In the genomic region with DNA sequence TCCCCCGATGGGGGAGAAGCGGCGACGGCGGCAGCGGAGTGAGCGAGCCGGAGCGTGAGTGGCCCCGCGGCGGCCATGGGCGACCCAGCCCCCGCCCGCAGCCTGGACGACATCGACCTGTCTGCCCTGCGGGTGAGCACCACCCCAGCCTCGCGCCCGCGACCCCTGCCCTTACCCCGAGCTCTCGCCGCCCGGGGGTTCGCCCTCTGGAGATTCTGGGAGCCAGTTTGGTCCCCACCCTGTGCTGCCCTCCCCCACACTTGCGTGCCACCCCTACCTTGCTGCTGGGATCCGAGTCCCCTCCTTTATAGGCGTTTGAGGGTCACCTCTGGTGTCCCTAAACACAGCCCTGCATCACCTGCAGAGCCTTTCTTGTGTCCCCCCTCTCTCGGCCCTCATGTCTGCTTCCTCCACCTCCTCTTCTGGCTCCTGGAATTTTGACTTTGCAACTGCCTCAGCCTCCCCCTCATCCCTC, we compare ENCODE assay signal across 7 mouse cellular contexts. TPM values are rescaled to one million over a fixed set of nuclear protein-coding genes. Genes with fewer than 3 reads are reported as not detected.
DNase-seq lines count a peak whose midpoint lies in the region; ATAC-seq and TF ChIP-seq lines count a peak whose summit lies in the region.

No protein-coding gene starts in this region.

- TF ChIP-seq CTCF in olfactory bulb, adult 2 months (IDR thresholded peaks at IDR 0.05; ENCODE audit: insufficient read depth, low read depth, low read length), result no peak

- peak; percentile 29 for ATAC-seq in lung, embryonic 16.5 days (ENCODE audit: low read depth)
- ATAC-seq in limb, embryonic 12.5 days (ENCODE audit: insufficient number of reproducible peaks, insufficient read depth, low FRiP score, low TSS enrichment, low read depth), result peak; percentile 52

- H3K27me3 ChIP-seq in lung, embryonic 16.5 days (ENCODE audit: control insufficient read depth, insufficient read depth, low read depth, low read length), result no peaks in the 10 kb centered on the region
- H3K27me3 ChIP-seq in erythroblast, embryonic 14.5 days (ENCODE audit: control insufficient read depth), result no peaks in the 10 kb centered on the region
- H3K27me3 ChIP-seq in limb, embryonic 12.5 days, result no peaks in the 10 kb centered on the region

- peak overlapping the region; percentile 79 for H3K4me3 ChIP-seq in lung, embryonic 16.5 days (ENCODE audit: low read length)
- H3K4me3 ChIP-seq in erythroblast, embryonic 14.5 days (replicated peaks), result peak overlapping the region; percentile 85
- peak overlapping the region; percentile 83 for H3K4me3 ChIP-seq in limb, embryonic 12.5 days (replicated peaks)
- H3K4me3 ChIP-seq in olfactory bulb, adult 2 months (ENCODE audit: insufficient read depth, low read depth, low read length), result peak overlapping the region; percentile 78

- H3K36me3 ChIP-seq in lung, embryonic 16.5 days (ENCODE audit: control insufficient read depth, insufficient read depth, low read length), result no peaks in the 10 kb centered on the region
- peaks cover 9% of the 10 kb centered on the region for H3K36me3 ChIP-seq in erythroblast, embryonic 14.5 days (ENCODE audit: control insufficient read depth)
- H3K36me3 ChIP-seq in limb, embryonic 12.5 days, result peaks cover 4% of the 10 kb centered on the region; the same call in 1 of the 2 replicates

- DNase-seq in lung, adult 18-20 months, result no peak
- no peak for DNase-seq in gastrocnemius, adult 8-10 months (ENCODE audit: low spot score in 2 of 2)
- DNase-seq in cerebellum, adult 11 months, result no peak

- peak overlapping the region; percentile 79 for H3K4me2 ChIP-seq in lung, embryonic 16.5 days (ENCODE audit: low read depth, low read length)
- H3K4me2 ChIP-seq in limb, embryonic 12.5 days, result peak overlapping the region; percentile 85

- H3K9me3 ChIP-seq in lung, embryonic 16.5 days (ENCODE audit: control insufficient read depth, low read length), result no peaks in the 10 kb centered on the region
- H3K9me3 ChIP-seq in erythroblast, embryonic 14.5 days (ENCODE audit: control insufficient read depth, low read length), result no peaks in the 10 kb centered on the region
- no peaks in the 10 kb centered on the region for H3K9me3 ChIP-seq in limb, embryonic 12.5 days

- WGBS in lung, embryonic 16.5 days, result under 1% methylated on average over 13 of the region's 31 CpGs
- WGBS in limb, embryonic 12.5 days, result 1% methylated on average over 27 of the region's 31 CpGs
- under 1% methylated on average over 31 of the region's 31 CpGs for WGBS in olfactory bulb, adult 2 months

- H3K4me1 ChIP-seq in lung, embryonic 16.5 days (replicated peaks; ENCODE audit: control insufficient read depth, insufficient read depth, low read length), result peaks cover 21% of the 10 kb centered on the region
- peaks cover 42% of the 10 kb centered on the region for H3K4me1 ChIP-seq in erythroblast, embryonic 14.5 days (ENCODE audit: control insufficient read depth)
- peaks cover 43% of the 10 kb centered on the region for H3K4me1 ChIP-seq in limb, embryonic 12.5 days (replicated peaks)
- H3K4me1 ChIP-seq in olfactory bulb, adult 2 months (ENCODE audit: control insufficient read depth, insufficient read depth, low read length), result peaks cover 9% of the 10 kb centered on the region

- peak overlapping the region; percentile 82 for H3K9ac ChIP-seq in lung, embryonic 16.5 days (ENCODE audit: low read length)
- peak overlapping the region; percentile 84 for H3K9ac ChIP-seq in limb, embryonic 12.5 days (replicated peaks)

- H3K27ac ChIP-seq in lung, embryonic 16.5 days (ENCODE audit: low read length), result peak overlapping the region; percentile 75
- H3K27ac ChIP-seq in limb, embryonic 12.5 days, result peak overlapping the region; percentile 93
- H3K27ac ChIP-seq in olfactory bulb, adult 2 months (ENCODE audit: insufficient read depth, low read depth, low read length), result peak overlapping the region; percentile 63

- TF ChIP-seq POLR2A in olfactory bulb, adult 2 months (IDR thresholded peaks at IDR 0.05; ENCODE audit: insufficient read depth, low read depth, low read length), result no peak

RNA-seq across cellular contexts. Expression of a gene that starts 0.4 kb away (rescaled TPM):
- polyA plus RNA-seq in lung, embryonic 16.5 days (2015; fragmentation: Nextera tagmentation; extraction: Ambion mirVana), result 10.3 and 10.5 TPM in 2 replicates
- polyA plus RNA-seq in erythroblast, embryonic 14.5 days (2012), result 1.1 and 1.2 TPM in 2 replicates
- 17.6 and 18.4 TPM in 2 replicates for polyA plus RNA-seq in limb, embryonic 12.5 days (2016; fragmentation: Nextera tagmentation; extraction: Ambion mirVana)
- polyA plus RNA-seq in olfactory bulb, adult 2 months (2012; ENCODE audit: insufficient read depth, insufficient read length, low replicate concordance, missing spikeins), result 190 TPM in 1 of 2 replicates, not detected in the other
- total RNA-seq in gastrocnemius, adult 8-10 months (2022), result 10 to 100 TPM; 32.5 to 38.7 (median 33.7) TPM

RNA-seq across cellular contexts. Expression of a gene that starts 23.2 kb away (rescaled TPM):
- 12.5 and 13.1 TPM in 2 replicates for polyA plus RNA-seq in lung, embryonic 16.5 days (2015; fragmentation: Nextera tagmentation; extraction: Ambion mirVana)
- polyA plus RNA-seq in erythroblast, embryonic 14.5 days (2012), result 0.01 TPM in 1 of 2 replicates, not detected in the other
- polyA plus RNA-seq in limb, embryonic 12.5 days (2016; fragmentation: Nextera tagmentation; extraction: Ambion mirVana), result 4.4 and 4.5 TPM in 2 replicates
- not detected in 2 replicates for polyA plus RNA-seq in olfactory bulb, adult 2 months (2012; ENCODE audit: insufficient read depth, insufficient read length, low replicate concordance, missing spikeins)
- 10 to 100 TPM; 15.3 to 17.8 (median 15.4) TPM for total RNA-seq in gastrocnemius, adult 8-10 months (2022)

RNA-seq across cellular contexts. Expression of a gene that starts 30.3 kb away (rescaled TPM):
- polyA plus RNA-seq in lung, embryonic 16.5 days (2015; fragmentation: Nextera tagmentation; extraction: Ambion mirVana), result not detected in 2 replicates
- polyA plus RNA-seq in erythroblast, embryonic 14.5 days (2012), result not detected in 2 replicates
- polyA plus RNA-seq in limb, embryonic 12.5 days (2016; fragmentation: Nextera tagmentation; extraction: Ambion mirVana), result not detected in 2 replicates
- polyA plus RNA-seq in olfactory bulb, adult 2 months (2012; ENCODE audit: insufficient read depth, insufficient read length, low replicate concordance, missing spikeins), result not detected in 2 replicates
- not detected for total RNA-seq in gastrocnemius, adult 8-10 months (2022)

RNA-seq across cellular contexts. Expression of a gene that starts 37.9 kb away (rescaled TPM):
- 711 and 738 TPM in 2 replicates for polyA plus RNA-seq in lung, embryonic 16.5 days (2015; fragmentation: Nextera tagmentation; extraction: Ambion mirVana)
- 27.3 and 29.9 TPM in 2 replicates for polyA plus RNA-seq in erythroblast, embryonic 14.5 days (2012)
- polyA plus RNA-seq in limb, embryonic 12.5 days (2016; fragmentation: Nextera tagmentation; extraction: Ambion mirVana), result 857 and 867 TPM in 2 replicates
- not detected in 2 replicates for polyA plus RNA-seq in olfactory bulb, adult 2 months (2012; ENCODE audit: insufficient read depth, insufficient read length, low replicate concordance, missing spikeins)
- total RNA-seq in gastrocnemius, adult 8-10 months (2022), result 100 to 1,000 TPM; 258 to 280 (median 265) TPM

RNA-seq across cellular contexts. Expression of a gene that starts 44.0 kb away (rescaled TPM):
- polyA plus RNA-seq in lung, embryonic 16.5 days (2015; fragmentation: Nextera tagmentation; extraction: Ambion mirVana), result 0.54 and 0.73 TPM in 2 replicates
- 0.10 TPM in 1 of 2 replicates, not detected in the other for polyA plus RNA-seq in erythroblast, embryonic 14.5 days (2012)
- 0.37 and 0.68 TPM in 2 replicates for polyA plus RNA-seq in limb, embryonic 12.5 days (2016; fragmentation: Nextera tagmentation; extraction: Ambion mirVana)
- polyA plus RNA-seq in olfactory bulb, adult 2 months (2012; ENCODE audit: insufficient read depth, insufficient read length, low replicate concordance, missing spikeins), result not detected in 2 replicates
- not detected for total RNA-seq in gastrocnemius, adult 8-10 months (2022)
